ENCODE assay signal across 14 mouse cellular contexts in genomic region chr4:83315930-83316329, GRCm38 (mm10). TPM values are rescaled to one million over a fixed set of nuclear protein-coding genes. Genes with fewer than 3 reads are reported as not detected.
A peak's percentile ranks its signal among the peaks of the same experiment; 100 is the strongest.
DNase-seq lines count a peak whose midpoint lies in the region; ATAC-seq and TF ChIP-seq lines count a peak whose summit lies in the region.
"Had no signal": no experiment of that assay in that cellular context is flagged by ENCODE, and none has a peak within 500 bp of the region (broad histone marks: within the 10 kb centered on the region; RNA-seq: fewer than 3 reads in every experiment).

No protein-coding gene starts in this region.

- no peaks in the 10 kb centered on the region for H3K27me3 ChIP-seq in hindbrain, embryonic 15.5 days
- no peaks in the 10 kb centered on the region; the same call in 1 of the 2 replicates for H3K27me3 ChIP-seq in hindbrain, embryonic 13.5 days
- no peaks in the 10 kb centered on the region for H3K27me3 ChIP-seq in liver, embryonic 13.5 days

- H3K4me3 ChIP-seq in hindbrain, embryonic 15.5 days: no peak overlapping the region
- H3K4me3 ChIP-seq in hindbrain, embryonic 13.5 days: no peak overlapping the region
- no peak overlapping the region for H3K4me3 ChIP-seq in bone marrow, adult 2 months (replicated peaks; ENCODE audit: control insufficient read depth, low read depth, low read length)
- H3K4me3 ChIP-seq in liver, embryonic 13.5 days (replicated peaks): peak overlapping the region; percentile 52; the same call in 1 of the 2 replicates
- H3K4me3 ChIP-seq: forebrain, embryonic 10.5 days; midbrain, embryonic 10.5 days; neural tube, embryonic 13.5 days had no signal

- peak overlapping the region; percentile 42; the same call in 1 of the 2 replicates for H3K27ac ChIP-seq in hindbrain, embryonic 15.5 days (replicated peaks)
- H3K27ac ChIP-seq in hindbrain, embryonic 13.5 days: no peak overlapping the region
- H3K27ac ChIP-seq in bone marrow, adult 2 months (ENCODE audit: control insufficient read depth, insufficient read depth, low read depth, low read length, poor library complexity): 0 out of 2 replicates have a peak overlapping the region, but pooled peaks have one; percentile 75
- peak overlapping the region; percentile 1; the same call in 1 of the 2 replicates for H3K27ac ChIP-seq in liver, embryonic 13.5 days
- H3K27ac ChIP-seq: neural tube, embryonic 13.5 days had no signal

- no peak for TF ChIP-seq CTCF in bone marrow, adult 2 months (IDR thresholded peaks at IDR 0.05; ENCODE audit: control insufficient read depth, insufficient read depth, low read length)

- H3K4me2 ChIP-seq in hindbrain, embryonic 15.5 days: no peak overlapping the region
- no peak overlapping the region for H3K4me2 ChIP-seq in hindbrain, embryonic 13.5 days
- peak overlapping the region; percentile 67 for H3K4me2 ChIP-seq in liver, embryonic 13.5 days
- H3K4me2 ChIP-seq: neural tube, embryonic 13.5 days had no signal

- H3K9me3 ChIP-seq in hindbrain, embryonic 15.5 days: no peaks in the 10 kb centered on the region
- H3K9me3 ChIP-seq in hindbrain, embryonic 13.5 days: no peaks in the 10 kb centered on the region
- no peaks in the 10 kb centered on the region for H3K9me3 ChIP-seq in liver, embryonic 13.5 days (replicated peaks)
- H3K9me3 ChIP-seq: forebrain, embryonic 10.5 days; midbrain, embryonic 10.5 days; neural tube, embryonic 13.5 days had no signal

- DNase-seq in liver, embryonic 13.5 days: no peak
- no peak for DNase-seq in right cerebral cortex, adult 18-20 months
- DNase-seq in cerebellum, adult 11 months: no peak
- no peak for DNase-seq in gastrocnemius, postnatal 25 days
- DNase-seq: gastrocnemius, postnatal 36 days; right cerebral cortex, postnatal 25 days had no signal

- TF ChIP-seq POLR2A in bone marrow, adult 2 months (IDR thresholded peaks at IDR 0.05; ENCODE audit: borderline replicate concordance, control insufficient read depth, low read depth, low read length): no peak

- ATAC-seq in hindbrain, embryonic 15.5 days (ENCODE audit: low FRiP score, low read depth): no peak
- no peak for ATAC-seq in hindbrain, embryonic 13.5 days (ENCODE audit: low FRiP score)
- peak; percentile 13 for ATAC-seq in CD4-positive, CD25-positive, alpha-beta regulatory T cell, adult 4 months
- no peak; the same call in 1 of the 2 replicates for ATAC-seq in liver, embryonic 13.5 days (ENCODE audit: low read depth)

- no peak overlapping the region for H3K9ac ChIP-seq in hindbrain, embryonic 15.5 days
- H3K9ac ChIP-seq in hindbrain, embryonic 13.5 days: no peak overlapping the region
- H3K9ac ChIP-seq in liver, embryonic 13.5 days: peak overlapping the region; percentile 67; the same call in 1 of the 2 replicates
- H3K9ac ChIP-seq: neural tube, embryonic 13.5 days had no signal

- peaks cover 16% of the 10 kb centered on the region; the same call in 1 of the 2 replicates for H3K4me1 ChIP-seq in hindbrain, embryonic 15.5 days (replicated peaks)
- H3K4me1 ChIP-seq in hindbrain, embryonic 13.5 days (replicated peaks): peaks cover 15% of the 10 kb centered on the region
- H3K4me1 ChIP-seq in bone marrow, adult 2 months (ENCODE audit: control insufficient read depth, insufficient read depth, low read length): peaks cover 2% of the 10 kb centered on the region; the same call in 1 of the 2 replicates
- peaks cover 22% of the 10 kb centered on the region for H3K4me1 ChIP-seq in liver, embryonic 13.5 days (replicated peaks)
- H3K4me1 ChIP-seq: forebrain, embryonic 10.5 days had no signal

- no peaks in the 10 kb centered on the region for H3K36me3 ChIP-seq in hindbrain, embryonic 15.5 days
- no peaks in the 10 kb centered on the region for H3K36me3 ChIP-seq in hindbrain, embryonic 13.5 days
- no peaks in the 10 kb centered on the region for H3K36me3 ChIP-seq in liver, embryonic 13.5 days
- H3K36me3 ChIP-seq: forebrain, embryonic 10.5 days; G1E; midbrain, embryonic 10.5 days; neural tube, embryonic 13.5 days had no signal

- WGBS in hindbrain, embryonic 15.5 days: 78% methylated on average over 4 of the region's 4 CpGs
- WGBS in hindbrain, embryonic 13.5 days: 80% methylated on average over 4 of the region's 4 CpGs
- WGBS in bone marrow, adult 2 months: 51% methylated on average over 4 of the region's 4 CpGs
- WGBS in liver, embryonic 13.5 days (ENCODE audit: insufficient replicate concordance): 66% methylated on average over 4 of the region's 4 CpGs

RNA-seq across cellular contexts. Expression of gene Ttc39b, which starts 8.1 kb away (rescaled TPM):
- 6.4 and 6.8 TPM in 2 replicates for polyA plus RNA-seq in hindbrain, embryonic 15.5 days (2015; fragmentation: Nextera tagmentation; extraction: Ambion mirVana)
- polyA plus RNA-seq in hindbrain, embryonic 13.5 days (2015; fragmentation: Nextera tagmentation; extraction: Ambion mirVana): 5.3 and 5.5 TPM in 2 replicates
- polyA plus RNA-seq in CD4-positive, CD25-positive, alpha-beta regulatory T cell, adult 4 months (2017; shearing (Covaris generic)): 100 to 1,000 TPM in 1 of 2 experiments, 10 to 100 TPM in 1; 90.9 to 104 TPM
- 5.2 and 8.2 TPM in 2 replicates for polyA plus RNA-seq in bone marrow, adult 2 months (2011; ENCODE audit: insufficient read depth, insufficient read length, low replicate concordance, missing spikeins)
- 2.8 and 3.4 TPM in 2 replicates for polyA plus RNA-seq in liver, embryonic 13.5 days (2015; fragmentation: Nextera tagmentation; extraction: Ambion mirVana)
- 1 to 10 TPM; 3.7 to 5.8 TPM for total RNA-seq in gastrocnemius, postnatal 25 days (2021)
- polyA plus RNA-seq: G1E had no signal

Comparison
In these comparisons a context has a peak if more than half of its experiments do, and no peak if none do; other contexts are left out.
1. RNA of gene Ttc39b, which starts 8.1 kb away (polyA plus RNA-seq): 90.9 to 104 TPM in CD4-positive, CD25-positive, alpha-beta regulatory T cell, adult 4 months; 5.2 to 8.2 TPM in bone marrow, adult 2 months, 6.4 to 6.8 TPM in hindbrain, embryonic 15.5 days, 5.3 to 5.5 TPM in hindbrain, embryonic 13.5 days and 2.8 to 3.4 TPM in liver, embryonic 13.5 days; every median in the first group is over 10 times any median in the second.